Mouse (Mus musculus) thymus, adult 2 months (tissue): Measurements from ENCODE around the gene 4931428F04Rik.

Experiments
- CTCF ChIP-seq: fragments of 200-500 bp; IDR thresholded peaks from 2 replicates; pipeline ENCODE4 v1.5.1; 2012; ENCODE audit warnings: mild to moderate bottlenecking, control low read depth, low read length, moderate library complexity, borderline replicate concordance; ENCODE audit not compliant: control insufficient read depth, poor library complexity, insufficient read depth; ENCODE audit errors: extremely low read depth
- POLR2A ChIP-seq: fragments of 200-500 bp; IDR thresholded peaks from 2 replicates; pipeline ENCODE4 v1.6.1; 2012; ENCODE audit warnings: mild to moderate bottlenecking, low read length, control low read depth, moderate library complexity; ENCODE audit not compliant: control insufficient read depth, poor library complexity, insufficient read depth; ENCODE audit errors: extremely low read depth

DNA sequence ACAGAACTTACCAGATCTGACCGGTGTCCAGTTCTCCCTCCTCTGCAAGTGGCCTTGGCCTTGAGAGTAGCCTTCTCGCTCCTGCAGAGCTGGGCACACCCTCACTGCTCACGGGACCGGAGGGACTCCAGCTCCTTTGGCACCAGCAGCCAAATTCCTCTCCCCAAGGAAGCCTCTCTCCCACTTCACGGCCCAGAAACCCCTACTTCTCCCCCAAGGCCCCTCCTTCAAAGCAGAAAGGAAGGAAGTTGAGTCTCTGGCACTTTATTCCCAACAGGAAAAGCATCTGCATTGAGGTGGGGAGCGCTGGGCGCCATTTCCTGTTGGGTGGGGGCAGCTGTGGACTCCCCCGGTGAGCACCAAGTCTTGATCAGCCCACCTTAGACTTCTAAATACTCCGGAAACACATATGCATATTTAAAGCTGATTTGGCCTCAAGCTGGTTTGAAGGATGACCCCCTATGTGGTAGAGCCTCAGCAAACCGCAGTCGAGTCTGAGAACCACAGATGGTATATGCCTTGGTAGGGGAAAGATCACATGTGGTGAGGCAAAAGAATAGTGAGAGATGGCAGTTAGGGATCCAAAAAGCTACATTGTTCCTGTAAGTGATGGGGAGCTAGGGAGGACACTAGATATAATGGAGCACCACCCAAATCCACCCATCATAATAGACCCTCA is 6.4 kb upstream of the 4931428F04Rik start, which contains the start of gene Exoc3l:
- TF ChIP-seq CTCF (no peak), POLR2A (no peak)
